8 mouse cellular contexts compared by ENCODE assay signal in the genomic region with DNA sequence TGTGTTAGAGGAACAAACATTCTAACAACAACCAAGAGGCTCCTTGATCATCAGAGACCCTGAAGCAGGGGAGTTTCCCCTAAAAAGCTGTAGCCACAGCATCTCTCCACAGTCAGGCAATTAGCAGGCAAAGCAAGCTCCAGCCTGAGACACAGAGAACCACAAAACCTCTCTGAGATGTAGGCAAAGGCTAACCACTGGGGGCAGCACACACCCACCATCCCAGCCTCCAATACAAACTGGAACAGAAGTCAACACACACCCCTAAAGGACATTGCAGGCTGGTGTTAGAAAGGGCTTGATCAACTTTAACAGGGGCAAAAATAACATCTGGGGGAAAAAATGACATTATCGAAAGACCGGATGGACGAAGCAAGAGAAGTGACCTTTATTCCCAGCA. TPM values are rescaled to one million over a fixed set of nuclear protein-coding genes. Genes with fewer than 3 reads are reported as not detected.
DNase-seq lines count a peak whose midpoint lies in the region; ATAC-seq and TF ChIP-seq lines count a peak whose summit lies in the region.

No protein-coding gene starts in this region.

- no peaks in the 10 kb centered on the region for H3K27me3 ChIP-seq in forebrain, embryonic 11.5 days (ENCODE audit: control insufficient read depth, insufficient read depth, low read length)
- no peaks in the 10 kb centered on the region for H3K27me3 ChIP-seq in forebrain, embryonic 12.5 days
- H3K27me3 ChIP-seq in forebrain, postnatal 0 days (ENCODE audit: insufficient read depth, low read length) = no peaks in the 10 kb centered on the region

- WGBS in forebrain, embryonic 11.5 days = 57% methylated on average over 3 of the region's 3 CpGs
- WGBS in forebrain, embryonic 12.5 days = 57% methylated on average over 3 of the region's 3 CpGs
- WGBS in forebrain, postnatal 0 days = 66% methylated on average over 3 of the region's 3 CpGs

- no peak overlapping the region for H3K9ac ChIP-seq in forebrain, embryonic 11.5 days (ENCODE audit: low read length)
- no peak overlapping the region for H3K9ac ChIP-seq in forebrain, embryonic 12.5 days
- H3K9ac ChIP-seq in forebrain, postnatal 0 days = no peak overlapping the region

- 0 out of 2 replicates have a peak, but pooled peaks have one; percentile 49 for ATAC-seq in forebrain, embryonic 11.5 days (replicated peaks; ENCODE audit: low FRiP score)
- ATAC-seq in forebrain, embryonic 12.5 days (ENCODE audit: low FRiP score) = no peak
- ATAC-seq in forebrain, postnatal 0 days = peak; percentile 79
- ATAC-seq in megakaryocyte progenitor cell, adult 5-6 weeks (replicated peaks; ENCODE audit: poor library complexity) = peak; percentile 83

- no peaks in the 10 kb centered on the region for H3K9me3 ChIP-seq in forebrain, embryonic 11.5 days (ENCODE audit: control insufficient read depth, low read length)
- H3K9me3 ChIP-seq in forebrain, embryonic 12.5 days = no peaks in the 10 kb centered on the region
- no peaks in the 10 kb centered on the region for H3K9me3 ChIP-seq in forebrain, postnatal 0 days (ENCODE audit: low read length)

- no peaks in the 10 kb centered on the region; the same call in 1 of the 2 replicates for H3K36me3 ChIP-seq in forebrain, embryonic 11.5 days (ENCODE audit: control insufficient read depth, insufficient read depth, low read length)
- H3K36me3 ChIP-seq in forebrain, embryonic 12.5 days (replicated peaks) = peaks cover 3% of the 10 kb centered on the region; the same call in 1 of the 2 replicates
- H3K36me3 ChIP-seq in forebrain, postnatal 0 days (ENCODE audit: insufficient read depth) = no peaks in the 10 kb centered on the region

- TF ChIP-seq CTCF in forebrain, postnatal 0 days (IDR thresholded peaks at IDR 0.05; ENCODE audit: low read depth) = peak; percentile 77

- no peak for DNase-seq in forebrain, embryonic 11.5 days (ENCODE audit: low spot score)
- DNase-seq in right cerebral cortex, postnatal 4 days = peak; percentile 32
- no peak for DNase-seq in right cerebral cortex, postnatal 25 days
- DNase-seq in forebrain, postnatal 0 days = peak; percentile 29
- peak; percentile 27 for DNase-seq in yolk sac, embryonic 10.5 days (ENCODE audit: low spot score)
- no peak for DNase-seq in gastrocnemius, postnatal 25 days

- no peak overlapping the region for H3K4me3 ChIP-seq in forebrain, embryonic 11.5 days (ENCODE audit: low read depth, low read length)
- no peak overlapping the region for H3K4me3 ChIP-seq in forebrain, embryonic 12.5 days (replicated peaks)
- no peak overlapping the region for H3K4me3 ChIP-seq in forebrain, postnatal 0 days (ENCODE audit: low read depth, low read length)

- no peak overlapping the region for H3K4me2 ChIP-seq in forebrain, embryonic 11.5 days (ENCODE audit: low read depth, low read length, severe bottlenecking)
- no peak overlapping the region for H3K4me2 ChIP-seq in forebrain, embryonic 12.5 days
- H3K4me2 ChIP-seq in forebrain, postnatal 0 days (ENCODE audit: low read depth) = no peak overlapping the region

- H3K27ac ChIP-seq in forebrain, embryonic 11.5 days (ENCODE audit: low read depth, low read length) = no peak overlapping the region
- H3K27ac ChIP-seq in forebrain, embryonic 12.5 days = no peak overlapping the region
- no peak overlapping the region for H3K27ac ChIP-seq in forebrain, postnatal 0 days (ENCODE audit: low read depth, low read length)

- 0 out of 2 replicates have a peak, but pooled peaks cover 10% of the 10 kb centered on the region for H3K4me1 ChIP-seq in forebrain, embryonic 11.5 days (replicated peaks; ENCODE audit: control insufficient read depth, insufficient read depth, low read length)
- H3K4me1 ChIP-seq in forebrain, embryonic 12.5 days = peaks cover 22% of the 10 kb centered on the region
- no peaks in the 10 kb centered on the region for H3K4me1 ChIP-seq in forebrain, postnatal 0 days (ENCODE audit: insufficient read depth)

RNA-seq across cellular contexts. Expression of a gene that starts 20.1 kb away (rescaled TPM):
- polyA plus RNA-seq in forebrain, embryonic 11.5 days (2014; fragmentation: Nextera tagmentation; extraction: Ambion mirVana) = 74.1 and 74.2 TPM in 2 replicates
- polyA plus RNA-seq in forebrain, embryonic 12.5 days (2016; fragmentation: Nextera tagmentation; extraction: Ambion mirVana) = 65.7 and 67.3 TPM in 2 replicates
- total RNA-seq in forebrain, postnatal 0 days (2014; rRNA removed) = 40.6 and 41.4 TPM in 2 replicates
- polyA plus RNA-seq in forebrain, postnatal 0 days (2015; fragmentation: Nextera tagmentation; extraction: Ambion mirVana) = 55.1 and 57.3 TPM in 2 replicates
- total RNA-seq in megakaryocyte progenitor cell, adult 5-6 weeks (2015) = 10.4 and 12.1 TPM in 2 replicates
- total RNA-seq in megakaryocyte progenitor cell, adult 5-6 weeks (2017) = 23.6 and 24.3 TPM in 2 replicates
- 10 to 100 TPM in 1 of 2 experiments, 1 to 10 TPM in 1; 7.7 to 10.4 TPM for total RNA-seq in gastrocnemius, postnatal 25 days (2021)

RNA-seq across cellular contexts. Expression of a gene that starts 41.5 kb away (rescaled TPM):
- polyA plus RNA-seq in forebrain, embryonic 11.5 days (2014; fragmentation: Nextera tagmentation; extraction: Ambion mirVana) = 22.5 and 23.4 TPM in 2 replicates
- 19.2 and 19.7 TPM in 2 replicates for polyA plus RNA-seq in forebrain, embryonic 12.5 days (2016; fragmentation: Nextera tagmentation; extraction: Ambion mirVana)
- total RNA-seq in forebrain, postnatal 0 days (2014; rRNA removed) = 13.7 and 14.6 TPM in 2 replicates
- 9.0 and 12.3 TPM in 2 replicates for polyA plus RNA-seq in forebrain, postnatal 0 days (2015; fragmentation: Nextera tagmentation; extraction: Ambion mirVana)
- total RNA-seq in megakaryocyte progenitor cell, adult 5-6 weeks (2015) = 16.6 and 19.5 TPM in 2 replicates
- total RNA-seq in megakaryocyte progenitor cell, adult 5-6 weeks (2017) = 10.2 and 11.2 TPM in 2 replicates
- total RNA-seq in gastrocnemius, postnatal 25 days (2021) = 1 to 10 TPM; 3.7 to 4.3 TPM

Comparison
In these comparisons a context has a peak if more than half of its experiments do, and no peak if none do; other contexts are left out.
1. DNase-seq: peak in right cerebral cortex, postnatal 4 days (single experiment), forebrain, postnatal 0 days (single experiment) and yolk sac, embryonic 10.5 days (single experiment); none in forebrain, embryonic 11.5 days (single experiment), right cerebral cortex, postnatal 25 days (single experiment) and gastrocnemius, postnatal 25 days (single experiment).